Mouse (Mus musculus) forebrain, embryonic 14.5 days (tissue): Measurements from ENCODE around the gene Ccdc154. TPM values are rescaled to one million over a fixed set of nuclear protein-coding genes. Genes with fewer than 3 reads are reported as not detected.

Source experiments
- polyA plus RNA-seq: library from polyadenylated mRNA; unstranded; fragments of >200 nt; fragmentation: Nextera tagmentation; extraction: Ambion mirVana; gene quantifications from 2 replicates; pipeline ENCODE4 v1.2.1, GENCODE M21; 2014

Ccdc154 gene
- polyA plus RNA-seq, 1 experiment from 2014 or later: not detected

Other genes starting within 250 kb of the Ccdc154 start
- 49.9 and 76.1 TPM in 2 replicates for gene Mapk8ip3, start 225.5 kb upstream of the Ccdc154 start, polyA plus RNA-seq
- 73.4 and 81.1 TPM in 2 replicates for gene Jpt2, start 201.8 kb upstream of the Ccdc154 start, polyA plus RNA-seq
- 5.4 and 7.5 TPM in 2 replicates for gene Cramp1l, start 146.7 kb upstream of the Ccdc154 start, polyA plus RNA-seq
- 16.1 and 20.4 TPM in 2 replicates for gene Ift140, start 146.4 kb upstream of the Ccdc154 start, polyA plus RNA-seq
- 11.8 and 13.6 TPM in 2 replicates for gene Tmem204, start 78.9 kb upstream of the Ccdc154 start, polyA plus RNA-seq
- 27.3 and 40.0 TPM in 2 replicates for gene Telo2, start 46.5 kb upstream of the Ccdc154 start, polyA plus RNA-seq
- 0.17 TPM in 1 of 2 replicates, not detected in the other for gene Ptx4, start 41.7 kb upstream of the Ccdc154 start, polyA plus RNA-seq
- 18.9 and 25.0 TPM in 2 replicates for gene Clcn7, start 29.1 kb upstream of the Ccdc154 start, polyA plus RNA-seq
- gene Gm38655, start 13.0 kb downstream of the Ccdc154 start, polyA plus RNA-seq: not detected in 2 replicates
- gene BC003965, start 22.1 kb downstream of the Ccdc154 start, polyA plus RNA-seq: 35.5 and 39.6 TPM in 2 replicates
- gene Unkl, start 25.9 kb downstream of the Ccdc154 start, polyA plus RNA-seq: 6.2 and 8.2 TPM in 2 replicates
- gene Gnptg, start 77.7 kb downstream of the Ccdc154 start, polyA plus RNA-seq: 86.8 and 92.0 TPM in 2 replicates
- gene Tsr3, start 77.7 kb downstream of the Ccdc154 start, polyA plus RNA-seq: 57.4 and 67.8 TPM in 2 replicates
- 4.8 and 9.7 TPM in 2 replicates for gene Baiap3, start 93.9 kb downstream of the Ccdc154 start, polyA plus RNA-seq
- gene Ube2i, start 112.2 kb downstream of the Ccdc154 start, polyA plus RNA-seq: 662 and 671 TPM in 2 replicates
- not detected in 2 replicates for gene Prss34, start 135.9 kb downstream of the Ccdc154 start, polyA plus RNA-seq
- not detected in 2 replicates for gene Prss28, start 146.2 kb downstream of the Ccdc154 start, polyA plus RNA-seq
- not detected in 2 replicates for gene Prss29, start 156.2 kb downstream of the Ccdc154 start, polyA plus RNA-seq
- not detected in 2 replicates for gene Tpsab1, start 183.1 kb downstream of the Ccdc154 start, polyA plus RNA-seq
- gene Tpsb2, start 203.8 kb downstream of the Ccdc154 start, polyA plus RNA-seq: 0.25 TPM in 1 of 2 replicates, not detected in the other
- 0.48 and 1.1 TPM in 2 replicates for gene Tpsg1, start 206.8 kb downstream of the Ccdc154 start, polyA plus RNA-seq